Mouse (Mus musculus): Measurements from ENCODE around the gene Sstr4.

DNA sequence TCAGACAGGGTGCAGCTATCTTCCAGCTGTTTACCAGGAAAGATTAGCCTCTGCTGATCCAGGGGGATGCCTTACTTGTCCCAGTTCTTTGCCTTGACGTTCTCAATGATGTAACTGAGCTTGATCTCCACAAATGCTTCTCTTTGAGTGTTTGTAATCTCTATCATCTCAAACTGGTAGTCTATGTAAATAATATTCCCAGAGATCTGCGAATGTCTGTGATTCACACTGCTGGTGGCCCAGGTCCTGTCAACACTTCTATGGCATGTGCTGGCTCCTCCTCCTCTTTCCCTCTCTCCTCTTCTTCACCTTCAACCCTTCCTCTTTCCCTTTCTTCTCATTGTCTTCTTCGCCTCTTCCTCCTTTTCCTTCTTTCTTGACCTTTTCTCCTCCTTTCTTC lies 24.0 kb downstream of the Sstr4 start:
- TF ChIP-seq GATA1 (IDR thresholded peaks at IDR 0.05; ENCODE audit: borderline replicate concordance, low read length) = no peak
- TF ChIP-seq FLI1 (IDR thresholded peaks at IDR 0.05; ENCODE audit: low read length) = no peak

All from megakaryocyte, embryonic 14.5 days (primary cell).